In genomic region chr10:71007956-71008355, GRCm38 (mm10) we compare ENCODE assay signal across 16 mouse cellular contexts.
DNase-seq lines count a peak whose midpoint lies in the region; ATAC-seq and TF ChIP-seq lines count a peak whose summit lies in the region.
"Had no signal": no experiment of that assay in that cellular context is flagged by ENCODE, and none has a peak within 500 bp of the region (broad histone marks: within the 10 kb centered on the region; RNA-seq: fewer than 3 reads in every experiment).

No protein-coding gene starts in this region.

- H3K9ac ChIP-seq in embryonic facial prominence, embryonic 11.5 days (replicated peaks; ENCODE audit: low read length): no peak overlapping the region
- H3K9ac ChIP-seq in heart, embryonic 15.5 days: no peak overlapping the region
- H3K9ac ChIP-seq in lung, postnatal 0 days (replicated peaks; ENCODE audit: low read depth): no peak overlapping the region
- H3K9ac ChIP-seq: liver, embryonic 12.5 days; midbrain, embryonic 12.5 days had no signal

- H3K4me1 ChIP-seq in embryonic facial prominence, embryonic 11.5 days (ENCODE audit: control insufficient read depth, insufficient read depth, low read length): no peaks in the 10 kb centered on the region
- no peaks in the 10 kb centered on the region for H3K4me1 ChIP-seq in embryonic facial prominence, embryonic 10.5 days
- no peaks in the 10 kb centered on the region; the same call in 1 of the 2 replicates for H3K4me1 ChIP-seq in heart, embryonic 15.5 days (replicated peaks)
- no peaks in the 10 kb centered on the region for H3K4me1 ChIP-seq in lung, postnatal 0 days (ENCODE audit: insufficient read depth, low read depth, low read length)
- H3K4me1 ChIP-seq: forebrain, embryonic 10.5 days; liver, embryonic 12.5 days; midbrain, embryonic 12.5 days had no signal

- no peak overlapping the region for H3K4me2 ChIP-seq in embryonic facial prominence, embryonic 11.5 days (ENCODE audit: low read depth, low read length)
- no peak overlapping the region for H3K4me2 ChIP-seq in heart, embryonic 15.5 days
- no peak overlapping the region for H3K4me2 ChIP-seq in lung, postnatal 0 days (replicated peaks; ENCODE audit: low read depth, low read length)
- H3K4me2 ChIP-seq: liver, embryonic 12.5 days; midbrain, embryonic 12.5 days had no signal

- WGBS in embryonic facial prominence, embryonic 11.5 days: 73% methylated on average over 9 of the region's 9 CpGs
- 83% methylated on average over 9 of the region's 9 CpGs for WGBS in embryonic facial prominence, embryonic 10.5 days
- WGBS in heart, embryonic 15.5 days: 77% methylated on average over 9 of the region's 9 CpGs
- WGBS in lung, postnatal 0 days: 56% methylated on average over 9 of the region's 9 CpGs

- ATAC-seq in embryonic facial prominence, embryonic 11.5 days (replicated peaks; ENCODE audit: insufficient number of reproducible peaks, low FRiP score, low TSS enrichment, low read depth): no peak
- ATAC-seq in heart, embryonic 15.5 days (replicated peaks; ENCODE audit: insufficient number of reproducible peaks, insufficient read depth, low FRiP score, low read depth): 0 out of 2 replicates have a peak, but pooled peaks have one; percentile 22
- peak; percentile 83 for ATAC-seq in lung, postnatal 0 days
- ATAC-seq in activated CD4-positive, CD25-positive, alpha-beta regulatory T cell, adult 4 months: no peak
- ATAC-seq: hindbrain, embryonic 16.5 days; liver, embryonic 12.5 days had no signal

- peak; percentile 70 for TF ChIP-seq EP300 in lung, postnatal 0 days (IDR thresholded peaks at IDR 0.05)

- no peaks in the 10 kb centered on the region for H3K9me3 ChIP-seq in embryonic facial prominence, embryonic 11.5 days (replicated peaks; ENCODE audit: control insufficient read depth, low read length)
- no peaks in the 10 kb centered on the region for H3K9me3 ChIP-seq in embryonic facial prominence, embryonic 10.5 days
- H3K9me3 ChIP-seq in heart, embryonic 15.5 days (replicated peaks): no peaks in the 10 kb centered on the region
- no peaks in the 10 kb centered on the region for H3K9me3 ChIP-seq in lung, postnatal 0 days (ENCODE audit: low read length)
- H3K9me3 ChIP-seq: forebrain, embryonic 10.5 days; midbrain, embryonic 12.5 days had no signal

- no peak overlapping the region for H3K4me3 ChIP-seq in embryonic facial prominence, embryonic 11.5 days (ENCODE audit: low read depth, low read length)
- H3K4me3 ChIP-seq in embryonic facial prominence, embryonic 10.5 days: no peak overlapping the region
- no peak overlapping the region for H3K4me3 ChIP-seq in heart, embryonic 15.5 days
- H3K4me3 ChIP-seq in lung, postnatal 0 days (ENCODE audit: low read depth, low read length): no peak overlapping the region
- H3K4me3 ChIP-seq: forebrain, embryonic 10.5 days; liver, embryonic 12.5 days; midbrain, embryonic 12.5 days had no signal

- no peak for TF ChIP-seq CTCF in lung, postnatal 0 days (IDR thresholded peaks at IDR 0.05)

- no peaks in the 10 kb centered on the region for H3K27me3 ChIP-seq in embryonic facial prominence, embryonic 11.5 days (ENCODE audit: control insufficient read depth, insufficient read depth, low read length)
- H3K27me3 ChIP-seq in embryonic facial prominence, embryonic 10.5 days (replicated peaks; ENCODE audit: low read depth, poor library complexity, severe bottlenecking): no peaks in the 10 kb centered on the region
- H3K27me3 ChIP-seq in heart, embryonic 15.5 days: no peaks in the 10 kb centered on the region
- H3K27me3 ChIP-seq in lung, postnatal 0 days (replicated peaks; ENCODE audit: insufficient read depth, low read length): no peaks in the 10 kb centered on the region
- H3K27me3 ChIP-seq: liver, embryonic 12.5 days; midbrain, embryonic 12.5 days had no signal

- DNase-seq in embryonic facial prominence, embryonic 11.5 days (ENCODE audit: low spot score): peak; percentile 9
- no peak for DNase-seq in embryonic facial prominence, embryonic 10.5 days (ENCODE audit: low spot score)
- DNase-seq in adipocyte (ENCODE audit: low spot score) (peak; percentile 9), liver (no peak)
- peak; percentile 89 for DNase-seq in lung, postnatal 0 days (ENCODE audit: low spot score)
- no peak for DNase-seq in urinary bladder, adult 2 months (ENCODE audit: low spot score)
- DNase-seq: adrenal gland, postnatal 10 days; cerebellum, adult 11-12 months; kidney, postnatal 14 days; thymus, postnatal 14 days had no signal

- no peak overlapping the region for H3K27ac ChIP-seq in embryonic facial prominence, embryonic 11.5 days (replicated peaks; ENCODE audit: low read depth, low read length)
- no peak overlapping the region for H3K27ac ChIP-seq in embryonic facial prominence, embryonic 10.5 days (replicated peaks)
- H3K27ac ChIP-seq in heart, embryonic 15.5 days: 0 out of 2 replicates have a peak overlapping the region, but pooled peaks have one; percentile 15
- no peak overlapping the region for H3K27ac ChIP-seq in lung, postnatal 0 days (ENCODE audit: low read length)
- H3K27ac ChIP-seq: forebrain, embryonic 10.5 days; liver, embryonic 12.5 days; midbrain, embryonic 12.5 days had no signal

- H3K36me3 ChIP-seq in embryonic facial prominence, embryonic 11.5 days (replicated peaks; ENCODE audit: control insufficient read depth, insufficient read depth, low read depth, low read length): no peaks in the 10 kb centered on the region
- H3K36me3 ChIP-seq in embryonic facial prominence, embryonic 10.5 days (replicated peaks): no peaks in the 10 kb centered on the region
- H3K36me3 ChIP-seq in heart, embryonic 15.5 days: no peaks in the 10 kb centered on the region
- no peaks in the 10 kb centered on the region for H3K36me3 ChIP-seq in lung, postnatal 0 days (ENCODE audit: insufficient read depth, low read length)
- H3K36me3 ChIP-seq: forebrain, embryonic 10.5 days; liver, embryonic 12.5 days; midbrain, embryonic 12.5 days had no signal

Comparison
In these comparisons a context has a peak if more than half of its experiments do, and no peak if none do; other contexts are left out.
1. DNase-seq: peak in embryonic facial prominence, embryonic 11.5 days (single experiment), adipocyte (single experiment) and lung, postnatal 0 days (single experiment); none in embryonic facial prominence, embryonic 10.5 days (single experiment), urinary bladder, adult 2 months (single experiment) and liver (single experiment).
2. ATAC-seq: peak in heart, embryonic 15.5 days (single experiment) and lung, postnatal 0 days (single experiment); none in embryonic facial prominence, embryonic 11.5 days (single experiment) and activated CD4-positive, CD25-positive, alpha-beta regulatory T cell, adult 4 months (single experiment).